Mouse (Mus musculus) adrenal gland, adult 18-20 months (tissue): ENCODE results near the gene Plekhh2. TPM values are rescaled to one million over a fixed set of nuclear protein-coding genes. Genes with fewer than 3 reads are reported as not detected.

Experiments
- DNase-seq, 2 experiments: peaks; one replicate each; pipeline ENCODE4 v3.0.0; 2021 to 2022; ENCODE audit warnings: low spot score in 2 of 2
- long read RNA-seq, 2 experiments: library from polyadenylated mRNA; stranded (forward); transcript quantifications; one replicate each; pipeline ENCODE4 v2.0.0; 2021
- total RNA-seq, 2 experiments: library from RNA; stranded (reverse); gene quantifications; 1 replicate in 1 of 2; 2 replicates in 1 of 2; pipeline ENCODE4 v1.2.3; 2021

The Plekhh2 gene
- total RNA-seq, result 1 to 10 TPM; 2.5 to 3.9 TPM
- long read RNA-seq, experiment 1, result 0 reads
- long read RNA-seq, experiment 2, partial matches to known transcripts, result 1 of 1 reads
- long read RNA-seq, experiment 2, other reads (novel, unspliced or antisense), result 0 of 1 reads

DNA sequence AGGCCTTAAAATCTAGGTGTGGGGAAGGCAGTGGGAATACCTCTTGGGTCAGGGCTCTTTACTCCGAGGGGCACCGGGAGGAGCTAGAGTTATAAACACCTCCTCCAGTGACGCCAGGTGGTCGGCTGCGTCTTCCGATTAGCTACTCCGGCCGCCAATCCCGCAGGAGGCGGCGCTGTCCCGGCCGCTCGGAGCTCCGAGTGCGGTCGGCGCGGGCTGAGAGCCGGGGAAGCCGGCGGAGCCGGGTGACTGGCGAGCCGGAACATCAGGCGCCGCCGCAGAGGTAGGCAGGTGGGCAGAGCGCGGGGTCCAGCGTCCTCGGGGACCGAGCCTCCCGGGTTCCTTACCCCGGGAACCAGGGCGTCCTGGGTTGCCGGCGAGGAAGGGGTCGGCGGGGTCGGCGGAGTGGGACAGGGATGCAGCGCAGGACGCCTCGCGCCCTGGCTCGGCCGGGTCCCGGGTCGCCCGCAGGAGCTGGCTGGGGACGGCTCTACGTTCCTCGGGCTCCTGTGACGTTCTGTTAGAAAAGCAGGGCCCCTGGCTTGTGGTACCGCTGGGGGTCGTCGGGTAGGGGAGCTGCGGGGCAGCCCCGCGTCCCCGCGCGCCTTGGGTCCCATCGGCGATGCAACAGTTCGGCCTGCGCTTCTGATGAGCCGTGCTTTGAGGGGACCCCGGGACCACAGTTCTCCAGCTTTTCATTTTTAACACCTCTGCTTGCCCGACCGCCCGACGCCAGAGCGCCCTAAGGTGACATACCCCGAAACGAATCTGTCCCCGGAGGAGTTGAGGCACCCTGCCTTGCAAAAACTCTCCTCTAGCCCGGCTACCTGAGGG lies at the start of gene Plekhh2:
TSS of gene Plekhh2 (plus strand) at position 214 of the 834 bp plus-strand sequence.
- DNase-seq, result peak; percentile 67 to 69

DNA sequence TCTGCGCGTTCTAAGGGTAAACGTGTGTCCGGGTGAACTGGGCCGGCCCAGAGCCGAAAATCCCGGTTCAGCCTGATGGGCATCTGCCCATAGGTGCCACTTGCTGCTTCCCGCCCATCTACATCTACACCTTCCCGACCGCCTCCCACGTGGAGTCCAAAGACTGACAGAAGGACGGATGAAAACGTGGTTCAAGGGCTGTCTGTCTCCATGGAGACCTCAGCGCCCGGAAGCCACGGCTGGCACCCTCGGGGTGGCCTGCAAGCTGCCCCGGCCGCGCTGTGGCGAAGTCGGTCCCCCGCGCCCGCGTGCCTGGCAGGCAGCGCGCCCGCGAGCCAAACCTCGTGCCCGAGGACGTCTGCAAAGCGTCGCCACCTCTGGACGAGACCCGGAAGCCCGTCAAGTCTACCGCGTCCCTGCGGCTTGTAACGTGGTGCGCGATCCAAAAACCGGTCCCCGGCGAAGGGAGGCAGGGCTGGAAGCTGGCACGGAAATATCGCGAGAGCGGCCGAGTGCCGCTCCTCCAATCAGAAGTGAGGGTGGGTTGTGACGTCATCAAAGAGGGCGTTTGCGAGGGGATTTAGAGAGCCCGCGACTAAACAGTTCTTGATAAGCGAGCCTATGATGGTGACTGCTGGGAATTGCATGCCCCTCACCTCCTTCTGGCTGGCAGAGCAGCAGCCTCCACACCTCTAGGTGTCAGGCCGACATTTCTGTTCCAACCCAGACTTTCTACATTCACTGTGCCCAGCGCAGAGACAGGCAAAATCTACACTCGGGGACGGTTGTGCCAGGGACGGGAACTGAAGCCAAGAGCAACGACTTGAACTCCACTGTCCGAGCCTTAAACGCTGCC lies 45.7 kb upstream of the Plekhh2 start, which contains the start of gene Thada:
TSS of gene Thada (minus strand) at position 453 of the 856 bp plus-strand sequence.
- peak; percentile 98 to 99 for DNase-seq

DNA sequence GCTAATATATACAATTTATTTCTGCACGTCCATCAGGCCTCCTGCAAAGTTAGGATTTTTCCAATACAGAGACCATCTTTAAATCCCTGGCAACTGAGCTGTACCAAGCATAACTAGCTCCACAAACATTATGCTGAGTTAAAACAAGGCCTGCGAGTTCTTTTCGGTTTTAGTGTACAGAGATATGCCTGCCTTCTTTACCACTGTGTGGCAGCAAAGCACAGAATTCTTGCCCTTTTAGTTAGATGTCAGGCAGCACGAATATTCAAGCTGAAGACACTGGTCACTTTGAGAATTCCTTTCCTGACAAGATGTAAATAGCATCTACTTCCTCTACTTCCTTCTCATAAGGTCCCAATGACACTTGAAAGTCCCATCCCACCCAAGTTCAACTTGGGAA lies 37.4 kb upstream of the Plekhh2 start:
- no peak for DNase-seq

DNA sequence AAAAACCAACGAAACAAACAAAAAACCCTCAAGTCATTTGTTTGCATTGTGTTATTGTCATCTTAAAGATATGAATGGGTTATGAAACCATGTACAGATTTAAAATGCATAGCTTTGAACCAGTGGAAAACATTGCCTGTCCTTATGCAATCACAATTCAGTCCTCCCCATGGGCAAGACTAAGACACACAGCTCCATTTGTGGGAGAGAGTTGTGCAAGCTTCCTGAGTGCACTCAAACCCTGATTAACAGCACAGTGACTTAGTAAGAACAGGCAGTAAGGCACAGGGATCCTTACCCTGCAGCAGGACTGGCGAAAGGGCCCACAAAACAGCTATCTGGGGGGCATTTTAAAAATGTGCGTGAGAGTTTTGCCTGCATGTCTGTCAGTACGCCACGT lies 34.5 kb upstream of the Plekhh2 start:
- DNase-seq, result no peak

DNA sequence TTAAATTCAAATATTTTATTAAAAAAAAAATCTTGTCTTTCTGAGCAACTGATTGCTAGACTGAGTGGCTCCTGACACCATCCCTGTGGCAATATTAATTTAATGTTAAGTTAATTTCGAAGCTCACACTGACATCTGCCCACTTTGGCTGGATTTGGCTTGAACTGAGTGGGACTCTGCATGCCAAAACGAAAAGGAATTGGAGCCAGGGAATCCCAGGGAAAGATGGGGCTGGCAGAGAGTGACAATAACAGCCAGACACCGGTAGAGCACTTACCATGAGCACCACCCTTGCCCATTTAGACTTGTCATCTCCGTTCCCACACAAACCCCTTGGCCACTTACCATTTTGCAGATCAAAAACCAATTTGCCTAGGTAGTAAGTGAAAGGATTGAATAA lies 33.4 kb upstream of the Plekhh2 start:
- no peak for DNase-seq

DNA sequence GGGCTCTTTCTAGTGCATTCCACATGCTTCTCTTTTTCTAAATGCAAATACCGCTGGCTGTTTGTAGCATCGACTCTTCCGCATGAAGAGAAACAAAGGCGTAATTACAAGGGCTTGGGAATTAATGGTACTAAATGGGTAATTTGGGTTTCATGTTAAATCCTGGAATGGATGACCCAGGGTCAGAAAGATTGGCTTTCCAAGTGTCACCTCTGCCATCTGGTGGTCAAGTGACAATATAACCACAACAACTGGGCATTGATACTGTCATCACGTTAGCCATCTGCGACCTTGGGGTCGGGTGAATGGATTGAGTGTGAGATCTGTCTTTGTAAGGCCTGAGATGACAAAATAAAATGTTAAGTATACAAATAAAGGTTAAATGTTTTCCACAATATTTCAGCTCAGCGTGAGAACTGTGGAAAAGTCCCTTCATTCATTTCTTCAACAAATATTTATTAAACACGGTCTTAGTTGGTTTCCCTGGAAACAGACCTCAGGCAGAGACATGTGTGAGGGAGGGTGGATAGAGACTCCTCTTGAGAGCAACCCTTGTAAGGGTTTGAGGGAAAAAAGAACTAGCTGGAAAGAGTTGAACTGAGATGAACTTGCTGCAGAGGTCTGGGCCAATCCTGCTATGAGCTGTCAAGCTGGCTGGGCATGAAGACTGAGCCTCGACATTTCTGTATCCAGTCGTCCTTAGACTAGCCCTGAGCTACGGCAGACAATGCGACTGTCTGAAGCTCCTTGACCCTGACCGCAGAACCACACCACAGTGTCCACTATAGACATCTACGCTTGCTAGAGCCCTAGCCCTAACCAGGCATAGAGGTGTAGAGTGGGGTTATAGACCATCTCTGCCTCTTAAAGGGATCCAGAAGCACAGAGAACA lies 31.0 kb upstream of the Plekhh2 start:
- DNase-seq, result peak in 1 of 2 experiments; percentile 32

DNA sequence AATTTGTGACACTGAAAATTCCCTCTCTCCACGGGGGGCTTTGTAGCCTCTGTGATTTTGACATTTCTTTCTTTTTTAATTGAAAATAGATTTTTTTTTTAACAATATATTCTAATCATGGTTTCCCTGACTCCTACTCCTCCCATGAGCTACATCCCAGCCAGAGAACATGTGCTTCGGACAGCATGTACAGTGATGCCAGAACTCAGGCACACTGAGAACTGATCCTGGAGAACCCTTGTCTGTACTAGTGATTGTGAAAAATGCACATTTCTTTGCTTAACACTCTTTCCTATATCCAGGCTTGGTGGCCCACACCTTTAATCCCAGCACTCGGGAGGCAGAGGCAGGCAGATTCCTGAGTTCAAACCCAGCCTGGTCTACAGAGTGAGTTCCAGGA lies 28.9 kb upstream of the Plekhh2 start:
- DNase-seq, result no peak

DNA sequence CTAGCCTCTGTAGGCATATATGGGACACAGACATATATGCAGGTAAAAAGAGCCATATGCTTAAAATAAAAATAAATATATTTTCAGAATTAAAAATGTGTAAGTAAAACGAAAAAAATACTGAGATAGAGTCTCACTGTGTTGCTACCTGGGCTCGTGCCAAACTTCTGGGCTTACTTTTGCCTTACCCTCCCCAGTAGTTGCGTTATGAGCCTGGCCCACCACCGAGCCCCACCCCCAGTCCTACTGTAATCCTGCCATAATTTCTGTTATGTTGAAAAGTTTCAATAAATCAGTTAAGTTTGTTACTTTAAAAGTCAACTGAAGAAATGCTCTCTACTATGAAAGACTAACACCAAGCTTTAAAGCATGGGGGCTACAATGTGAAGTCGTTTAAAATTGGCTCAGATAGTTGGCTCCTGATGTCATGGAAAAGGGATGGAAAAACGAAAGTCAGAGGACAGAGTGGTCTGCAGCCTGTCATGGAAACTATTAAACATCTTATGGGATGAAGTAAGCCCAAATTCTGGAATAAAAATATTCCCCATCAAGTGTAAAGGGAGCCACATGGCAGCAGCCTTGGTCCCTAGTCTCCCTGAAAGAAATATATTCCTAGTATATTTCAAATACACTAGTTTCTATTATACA lies 27.9 kb upstream of the Plekhh2 start:
- DNase-seq, result no peak

DNA sequence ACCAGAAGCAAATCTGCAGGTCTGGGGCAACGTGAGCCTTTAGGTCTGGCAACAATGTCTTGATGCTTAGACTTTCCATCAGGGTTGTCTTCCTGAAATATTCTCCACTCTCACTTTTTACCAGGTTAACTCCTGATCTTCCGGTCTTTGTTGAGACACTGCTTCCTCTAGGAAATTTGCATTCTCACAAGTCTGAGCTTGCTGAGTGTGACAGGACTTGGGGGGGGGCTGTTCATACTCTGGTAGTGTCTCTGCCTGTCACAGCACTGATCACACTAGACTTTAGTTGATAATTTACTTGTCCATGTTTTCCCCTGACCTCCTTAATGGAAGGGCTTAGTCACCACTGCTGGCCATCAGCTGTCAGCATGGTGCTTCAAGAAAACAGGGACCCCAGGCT lies 24.3 kb upstream of the Plekhh2 start:
- DNase-seq, result no peak

DNA sequence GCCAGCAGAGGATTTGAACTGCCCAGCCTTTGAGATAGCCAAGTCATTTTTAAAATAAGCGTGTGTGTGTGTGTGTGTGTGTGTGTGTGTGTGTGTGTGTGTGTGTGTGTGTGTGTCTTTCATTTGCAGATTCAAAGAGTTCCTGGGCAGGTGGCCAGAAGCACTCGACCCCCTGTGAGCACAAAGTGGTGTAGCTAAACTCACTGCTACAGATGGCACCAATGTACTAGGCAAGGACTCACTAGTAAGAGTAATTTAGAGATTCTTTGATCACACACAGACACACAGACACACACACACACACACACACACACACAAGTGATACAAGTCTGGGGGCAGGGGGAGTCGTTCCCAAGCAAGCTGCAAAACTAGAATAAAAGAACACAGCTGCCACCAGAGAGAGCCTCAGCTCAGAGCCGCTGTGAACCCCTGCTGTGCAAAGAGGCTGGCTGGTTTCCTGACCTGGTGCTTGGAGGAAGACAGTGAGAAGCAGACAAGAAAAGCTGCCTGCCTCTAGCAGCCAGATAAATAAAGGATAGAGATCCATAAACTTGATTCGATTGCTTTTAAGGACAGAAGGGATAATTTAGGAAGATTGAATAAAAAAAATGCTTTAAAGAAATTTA lies 19.3 kb upstream of the Plekhh2 start:
- DNase-seq, result no peak

DNA sequence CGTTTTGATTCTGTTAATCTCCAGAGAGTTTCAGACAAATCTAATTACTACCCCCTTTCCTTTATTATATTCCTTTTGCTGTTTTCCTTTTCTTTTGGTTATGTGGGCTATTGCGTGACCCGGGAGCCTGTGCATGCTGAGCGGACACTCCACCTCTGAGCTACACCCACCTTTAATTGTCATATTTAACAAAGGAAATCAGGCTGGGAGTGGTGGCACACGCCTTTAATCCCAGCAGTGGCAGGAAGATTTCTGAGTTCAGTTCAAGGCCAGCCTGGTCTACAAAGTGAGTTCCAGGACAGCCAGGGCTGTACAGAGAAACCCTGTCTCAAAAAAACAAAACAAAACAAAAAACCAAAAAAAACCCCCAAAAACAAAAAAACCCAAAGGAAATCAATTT lies 14.7 kb upstream of the Plekhh2 start:
- no peak for DNase-seq

DNA sequence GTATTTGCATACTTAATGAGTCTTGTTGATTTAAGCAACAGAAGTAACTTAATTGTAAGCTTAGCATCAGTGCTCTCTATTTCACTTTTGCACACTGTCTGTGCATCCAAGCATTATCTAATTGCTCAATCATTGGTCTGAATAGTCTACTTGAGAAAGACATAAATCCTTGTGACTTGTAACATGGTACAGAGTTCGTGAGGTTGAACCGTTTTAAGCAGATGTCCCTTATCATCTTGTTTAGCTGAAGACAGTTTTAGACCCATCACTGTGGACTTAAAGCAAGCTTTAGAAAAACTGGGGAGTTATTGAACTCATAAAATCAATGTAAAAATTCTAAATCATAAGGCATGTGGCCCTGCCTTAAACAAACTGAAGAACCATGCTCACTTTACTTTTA lies 14.1 kb upstream of the Plekhh2 start:
- DNase-seq, result no peak

DNA sequence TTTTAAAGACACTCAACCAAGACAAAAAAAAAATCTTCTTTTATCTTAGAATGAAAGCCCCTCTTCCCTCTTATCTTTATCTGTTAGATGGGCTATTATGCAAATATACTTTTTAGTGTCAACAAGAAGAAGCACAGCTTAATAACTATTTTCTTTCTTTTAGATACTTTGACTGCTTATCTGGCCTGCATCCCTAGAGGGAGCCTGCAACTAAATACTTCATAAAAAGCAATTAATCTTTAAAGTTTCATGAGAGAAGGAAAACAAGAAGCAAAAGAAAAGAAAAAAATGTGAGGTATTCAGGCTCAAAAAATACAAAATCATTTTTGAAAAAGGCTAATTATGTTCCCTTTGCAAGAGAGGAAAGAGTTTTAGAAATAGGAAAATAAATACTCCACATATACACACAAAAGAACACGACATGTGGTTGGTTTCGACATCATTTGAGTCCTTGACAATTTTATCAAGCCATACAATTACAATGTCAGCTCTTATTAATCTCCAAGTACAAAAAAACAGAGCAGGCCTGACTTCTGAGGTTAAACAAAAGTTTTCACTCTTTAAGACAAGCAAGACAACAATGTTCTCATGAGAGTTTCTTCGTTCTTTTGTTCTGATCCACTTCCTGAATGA lies 13.6 kb upstream of the Plekhh2 start:
- no peak for DNase-seq

DNA sequence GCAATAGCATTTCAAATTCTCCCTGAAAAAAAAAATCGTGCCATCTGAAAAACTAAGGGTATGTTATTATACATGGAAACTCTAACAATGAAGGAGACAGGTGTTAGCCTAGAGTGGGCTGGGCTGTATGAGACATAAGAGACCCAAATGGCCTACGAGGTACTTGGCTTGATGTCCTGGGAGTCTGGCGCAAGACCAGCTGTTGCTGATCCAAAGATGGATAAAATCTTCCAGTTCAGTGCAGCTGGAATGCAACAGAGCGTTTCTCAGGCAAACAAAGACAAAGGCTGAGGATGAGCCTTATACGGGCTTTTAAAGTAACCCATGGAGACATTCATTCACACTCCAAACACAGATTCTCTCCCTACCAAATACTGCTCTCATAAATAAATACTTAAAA lies 13.1 kb upstream of the Plekhh2 start:
- no peak for DNase-seq

DNA sequence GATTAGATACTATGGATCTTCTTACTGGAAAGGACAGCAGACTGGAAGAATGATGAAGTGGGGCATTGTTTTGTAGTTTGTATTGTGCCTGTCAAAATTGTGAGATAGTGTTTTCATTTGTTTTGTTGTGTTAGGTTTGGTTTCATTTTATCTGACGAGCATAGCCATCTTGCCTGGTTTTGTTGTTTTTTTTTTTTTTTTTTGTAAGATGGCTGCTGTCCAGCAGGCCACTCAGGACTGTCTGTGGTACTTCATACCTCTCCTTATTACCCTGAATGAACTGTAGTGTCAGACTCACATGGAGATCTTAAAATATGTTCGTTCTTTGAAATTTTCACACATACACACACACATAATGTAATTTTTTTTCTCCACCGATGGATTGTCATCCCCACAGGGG lies 9.4 kb upstream of the Plekhh2 start:
- DNase-seq, result no peak

DNA sequence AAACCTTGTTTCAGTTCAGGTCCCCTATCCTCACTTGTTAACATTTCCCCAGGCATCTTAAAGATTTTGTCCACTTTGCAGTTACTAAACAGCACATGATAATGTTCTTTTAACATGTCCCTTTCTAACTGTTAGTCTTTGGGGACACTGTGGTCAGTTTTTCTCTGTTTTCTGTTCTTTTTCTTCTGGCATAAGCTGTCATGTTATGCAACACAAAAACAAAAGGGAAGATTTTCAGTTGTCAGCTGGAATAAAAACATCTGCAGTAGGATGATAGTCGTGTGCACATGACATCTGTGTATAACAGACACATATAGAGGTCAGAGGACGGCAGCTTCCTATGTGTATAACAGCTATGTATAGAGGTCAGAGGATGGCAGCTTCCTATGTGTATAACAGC lies 5.8 kb upstream of the Plekhh2 start:
- DNase-seq, result no peak

DNA sequence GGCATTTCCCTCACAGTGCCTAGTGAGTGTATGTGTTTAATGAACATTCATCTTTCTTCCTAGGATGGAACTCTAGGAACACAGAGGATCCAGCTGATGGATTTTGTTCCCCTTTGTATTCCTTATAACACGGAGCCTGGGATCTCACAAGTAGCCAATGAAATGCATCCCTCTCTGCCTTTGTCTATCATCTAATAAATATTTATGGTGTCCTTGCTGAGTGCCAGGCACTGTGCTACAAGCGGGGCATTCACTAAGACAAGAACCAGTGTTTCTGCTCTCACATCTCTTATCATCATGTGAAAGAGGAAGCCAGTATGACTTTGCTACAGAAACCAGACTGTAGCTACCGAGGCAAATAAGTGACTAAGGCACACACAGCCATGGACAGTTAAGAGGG lies 3.0 kb upstream of the Plekhh2 start:
- no peak for DNase-seq

DNA sequence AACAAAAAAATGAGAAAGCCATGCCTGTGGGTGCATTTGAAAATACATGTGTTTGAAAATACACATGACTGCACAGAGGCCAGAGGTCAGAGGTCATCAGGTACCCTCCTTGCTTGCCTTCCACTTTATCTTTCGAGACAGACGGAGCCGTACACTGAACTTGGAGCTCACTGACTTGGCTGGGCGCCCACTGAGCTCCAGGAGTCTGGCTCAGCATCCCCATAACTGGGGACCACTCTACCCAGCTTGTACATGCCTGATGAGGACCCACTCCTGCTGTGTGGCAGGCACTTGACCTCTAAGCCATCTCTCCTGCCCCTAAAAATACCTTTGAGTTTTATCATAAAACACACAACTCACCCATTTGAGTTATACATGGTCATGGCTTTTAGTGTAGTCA lies 2.5 kb upstream of the Plekhh2 start:
- no peak for DNase-seq

DNA sequence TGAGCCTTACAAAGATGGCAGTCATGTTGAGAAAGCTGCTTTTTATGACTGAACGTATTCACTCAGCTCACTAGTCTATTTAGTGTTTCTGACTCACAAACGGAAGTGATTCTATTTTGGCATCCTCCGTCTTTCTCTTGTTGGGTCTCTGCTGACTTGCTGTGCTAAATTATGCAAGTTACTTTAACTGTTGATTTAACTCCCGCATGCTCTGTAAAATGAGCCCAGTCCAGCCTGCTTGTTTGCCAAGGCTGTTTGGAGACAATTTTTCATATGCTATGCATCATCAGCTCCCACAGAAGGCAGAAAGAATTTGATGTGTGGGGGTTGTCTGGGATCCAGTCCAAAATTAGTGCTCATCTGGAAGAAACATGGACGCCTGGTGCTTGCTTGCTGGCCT lies 1.3 kb upstream of the Plekhh2 start:
- DNase-seq, result peak in 1 of 2 experiments; percentile 15
